Mouse (Mus musculus) heart, adult 2 months (tissue): Measurements from ENCODE around the gene Impdh2. TPM values are rescaled to one million over a fixed set of nuclear protein-coding genes. Genes with fewer than 3 reads are reported as not detected.

Source experiments
- DNase-seq, 2 experiments: peaks; one replicate each; pipeline ENCODE4 v3.0.0; 2021
- H3K27ac ChIP-seq: fragments of 200-600 bp; 2 replicates; pipeline ENCODE4 v1.8.1; 2022
- H3K27me3 ChIP-seq: fragments of 200-500 bp; 2 replicates; pipeline ENCODE4 v1.6.1; 2012; ENCODE audit warnings: mild to moderate bottlenecking, low read length, inconsistent platforms, mixed read lengths; ENCODE audit not compliant: control insufficient read depth, insufficient read depth
- H3K36me3 ChIP-seq: fragments of 200-500 bp; 2 replicates; pipeline ENCODE4 v1.6.1; 2012; ENCODE audit warnings: low read length, inconsistent platforms; ENCODE audit not compliant: control insufficient read depth, insufficient read depth
- H3K4me1 ChIP-seq: fragments of 200-500 bp; 2 replicates; pipeline ENCODE4 v1.6.1; 2011; ENCODE audit warnings: low read length; ENCODE audit not compliant: control insufficient read depth, insufficient read depth
- H3K4me3 ChIP-seq: fragments of 200-600 bp; 2 replicates; pipeline ENCODE4 v1.8.1; 2022
- H3K79me2 ChIP-seq: fragments of 200-500 bp; replicated peaks from 2 replicates; pipeline ENCODE4 v1.6.1; 2012; ENCODE audit warnings: mild to moderate bottlenecking, inconsistent platforms, low read length, moderate library complexity, mixed read lengths; ENCODE audit not compliant: control insufficient read depth, insufficient read depth
- H3K9ac ChIP-seq: fragments of 200-500 bp; 2 replicates; pipeline ENCODE4 v1.6.1; 2012; ENCODE audit warnings: low read depth, mild to moderate bottlenecking, control low read depth, inconsistent platforms, low read length, mixed read lengths
- CTCF ChIP-seq: fragments of 200-600 bp; IDR thresholded peaks from 2 replicates; pipeline ENCODE4 v1.8.1; 2022; ENCODE audit warnings: antibody characterized with exemption, mild to moderate bottlenecking, moderate library complexity
- EP300 ChIP-seq: fragments of 200-500 bp; IDR thresholded peaks from 2 replicates; pipeline ENCODE4 v1.6.1; 2011; ENCODE audit warnings: low read depth, low read length, control low read depth; ENCODE audit not compliant: insufficient read depth
- POLR2A ChIP-seq: fragments of 200-500 bp; IDR thresholded peaks from 2 replicates; pipeline ENCODE4 v1.6.1; 2011; ENCODE audit warnings: mild to moderate bottlenecking, low read depth, low read length, control low read depth; ENCODE audit not compliant: insufficient read depth
- WGBS: fragments of 180-500 bp; shearing (Covaris S2); methylation state at CpG from one replicate; pipeline ENCODE4 v1.1.7; 2018; 5-methylcytosine and 5-hydroxymethylcytosine counted together
- intact Hi-C: fragments of 180-260 bp; cut with DNase I; formaldehyde crosslinking; loops from one replicate; pipeline ENCODE4 v1.15.1; 2025
- microRNA-seq, 2 experiments: library from miRNA; unstranded; fragments of <30 nt; microRNA quantifications; one replicate each; pipeline ENCODE4 v1.2.0; 2021
- polyA plus RNA-seq: library from polyadenylated mRNA; depleted of rRNA; stranded (reverse); fragments of >200 nt; gene quantifications from 2 replicates; pipeline ENCODE4 v1.2.3, GENCODE M21; 2012; rRNA removed
- total RNA-seq, 2 experiments: library from RNA; stranded (reverse); gene quantifications; 2 replicates each; pipeline ENCODE4 v1.2.3; 2021

Gene Impdh2
- total and polyA plus RNA-seq, 3 experiments, result 47.8 to 55.5 (median 51.2) TPM

DNA sequence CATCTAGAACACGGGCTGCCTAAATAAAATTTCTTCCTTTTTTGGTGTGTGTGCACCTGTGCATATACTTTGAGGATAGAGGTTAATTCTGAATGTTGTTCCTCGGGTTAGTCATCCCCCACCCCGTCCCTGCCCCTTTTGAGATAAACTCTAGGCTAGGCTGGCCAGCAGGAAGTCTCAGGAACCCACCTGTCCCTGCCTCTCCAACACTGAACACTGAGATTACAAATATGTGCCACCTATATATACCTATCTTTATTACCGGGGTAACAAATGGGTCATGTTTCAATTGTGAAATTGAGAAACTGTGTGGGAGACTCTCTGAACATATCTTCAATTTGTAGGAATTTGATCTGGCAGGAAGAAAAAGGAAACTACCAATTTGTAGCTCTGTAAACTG, 48.8 kb downstream of the Impdh2 start:
- TF ChIP-seq POLR2A, result no peak
- TF ChIP-seq CTCF, result no peak
- WGBS, result 75% methylated on average over 4 of the region's 4 CpGs
- intact Hi-C loops, result no loop called here
- Histone ChIP-seq H3K36me3 (no peaks in the 10 kb centered on the region; the same call in 1 of the 2 replicates), H3K4me1 (no peaks in the 10 kb centered on the region), H3K9ac (no peak overlapping the region), H3K27me3 (no peaks in the 10 kb centered on the region), H3K79me2 (no peaks in the 10 kb centered on the region), H3K27ac (no peak overlapping the region), H3K4me3 (no peak overlapping the region)
- DNase-seq, result no peak

DNA sequence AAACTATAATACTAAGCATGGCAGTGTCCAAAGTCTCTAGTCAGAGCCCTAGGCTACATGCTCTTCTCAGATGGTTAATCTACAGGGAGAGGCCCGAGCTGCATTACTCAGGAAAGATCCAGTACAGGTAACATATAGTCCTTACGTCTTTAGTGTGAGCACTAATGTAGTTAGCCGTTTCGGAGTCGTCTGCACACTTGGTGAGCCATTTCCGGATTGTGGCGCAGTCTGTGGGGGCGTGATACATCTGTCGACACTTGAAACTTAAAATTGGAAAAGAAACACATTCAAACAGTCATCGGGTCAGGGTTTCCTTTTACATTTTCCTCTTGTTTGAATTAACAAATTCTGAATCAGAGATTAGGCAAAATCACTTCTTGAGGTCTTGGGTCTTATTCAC, 51.4 kb downstream of the Impdh2 start:
- intact Hi-C loops, result no loop called here
- no peak for DNase-seq
- WGBS, result 87% methylated on average over 10 of the region's 10 CpGs
- no peak overlapping the region for H3K9ac ChIP-seq
- TF ChIP-seq EP300 (no peak), CTCF (no peak), POLR2A (no peak)
- H3K4me1 ChIP-seq, result no peaks in the 10 kb centered on the region
- H3K36me3 ChIP-seq, result peaks cover 2% of the 10 kb centered on the region; the same call in 1 of the 2 replicates
- H3K79me2 ChIP-seq, result no peaks in the 10 kb centered on the region
- no peak overlapping the region for H3K27ac ChIP-seq
- H3K4me3 ChIP-seq, result no peak overlapping the region
- H3K27me3 ChIP-seq, result no peaks in the 10 kb centered on the region

Small RNA genes lying within 50 kb of the gene (microRNA-seq; reads per million reads assigned to microRNA genes)
- gene Gm24083 (0 reads per million in 2 experiments), gene Mir191 (0 reads per million in 2 experiments), gene Mir425 (731 to 1,052 reads per million in 2 experiments)

Other genes with a start within 250 kb of the Impdh2 start
- gene Gpx1, start 221.4 kb upstream of the Impdh2 start, total RNA-seq, result 100 to 1,000 TPM in 1 of 2 experiments, 10 to 100 TPM in 1; 92.2 to 130 TPM
- 212 and 327 TPM in 2 replicates for gene Gpx1, start 221.4 kb upstream of the Impdh2 start, polyA plus RNA-seq
- gene Usp4, start 212.4 kb upstream of the Impdh2 start, total RNA-seq, result 10 to 100 TPM; 66.1 to 74.8 TPM
- gene Usp4, start 212.4 kb upstream of the Impdh2 start, polyA plus RNA-seq, result 52.7 and 68.6 TPM in 2 replicates
- gene 1700102P08Rik, start 167.5 kb upstream of the Impdh2 start, total RNA-seq, result under 1 TPM; 0.57 to 0.68 TPM
- 0.25 and 0.44 TPM in 2 replicates for gene 1700102P08Rik, start 167.5 kb upstream of the Impdh2 start, polyA plus RNA-seq
- not detected for gene Ccdc36, start 131.8 kb upstream of the Impdh2 start, total RNA-seq
- not detected in 2 replicates for gene Ccdc36, start 131.8 kb upstream of the Impdh2 start, polyA plus RNA-seq
- not detected for gene BC048562, start 123.8 kb upstream of the Impdh2 start, total RNA-seq
- not detected in 2 replicates for gene BC048562, start 123.8 kb upstream of the Impdh2 start, polyA plus RNA-seq
- gene Ccdc71, start 99.8 kb upstream of the Impdh2 start, total RNA-seq, result 10 to 100 TPM; 22.5 to 26.6 TPM
- 14.7 and 16.7 TPM in 2 replicates for gene Ccdc71, start 99.8 kb upstream of the Impdh2 start, polyA plus RNA-seq
- 1 to 10 TPM; 4.9 to 5.8 TPM for gene Klhdc8b, start 98.7 kb upstream of the Impdh2 start, total RNA-seq
- 21.5 and 26.6 TPM in 2 replicates for gene Klhdc8b, start 98.7 kb upstream of the Impdh2 start, polyA plus RNA-seq
- 100 to 1,000 TPM; 326 to 360 TPM for gene Lamb2, start 80.5 kb upstream of the Impdh2 start, total RNA-seq
- 272 and 392 TPM in 2 replicates for gene Lamb2, start 80.5 kb upstream of the Impdh2 start, polyA plus RNA-seq
- gene Usp19, start 69.7 kb upstream of the Impdh2 start, total RNA-seq, result 10 to 100 TPM; 83.2 to 91.9 TPM
- 110 and 147 TPM in 2 replicates for gene Usp19, start 69.7 kb upstream of the Impdh2 start, polyA plus RNA-seq
- 10 to 100 TPM; 68.4 to 76.3 TPM for gene Qars, start 52.6 kb upstream of the Impdh2 start, total RNA-seq
- gene Qars, start 52.6 kb upstream of the Impdh2 start, polyA plus RNA-seq, result 108 and 173 TPM in 2 replicates
- 10 to 100 TPM; 57.8 to 64.2 TPM for gene Qrich1, start 43.5 kb upstream of the Impdh2 start, total RNA-seq
- 55.6 and 70.1 TPM in 2 replicates for gene Qrich1, start 43.5 kb upstream of the Impdh2 start, polyA plus RNA-seq
- gene Ndufaf3, start 7.1 kb downstream of the Impdh2 start, total RNA-seq, result 10 to 100 TPM; 61.9 to 88.1 TPM
- gene Ndufaf3, start 7.1 kb downstream of the Impdh2 start, polyA plus RNA-seq, result 60.7 and 69.1 TPM in 2 replicates
- gene Dalrd3, start 9.6 kb downstream of the Impdh2 start, total RNA-seq, result 10 to 100 TPM; 22.8 to 25.6 TPM
- 79.2 and 81.5 TPM in 2 replicates for gene Dalrd3, start 9.6 kb downstream of the Impdh2 start, polyA plus RNA-seq
- gene Wdr6, start 18.5 kb downstream of the Impdh2 start, total RNA-seq, result 10 to 100 TPM; 13.3 to 17.2 TPM
- 16.5 and 21.9 TPM in 2 replicates for gene Wdr6, start 18.5 kb downstream of the Impdh2 start, polyA plus RNA-seq
- gene P4htm, start 37.4 kb downstream of the Impdh2 start, total RNA-seq, result 10 to 100 TPM; 14.2 to 15.3 TPM
- gene P4htm, start 37.4 kb downstream of the Impdh2 start, polyA plus RNA-seq, result 21.0 and 25.2 TPM in 2 replicates
- 10 to 100 TPM; 42.5 to 45.5 TPM for gene Arih2, start 89.1 kb downstream of the Impdh2 start, total RNA-seq
- 25.9 and 40.5 TPM in 2 replicates for gene Arih2, start 89.1 kb downstream of the Impdh2 start, polyA plus RNA-seq
- gene Slc25a20, start 101.8 kb downstream of the Impdh2 start, total RNA-seq, result 100 to 1,000 TPM; 190 to 203 TPM
- gene Slc25a20, start 101.8 kb downstream of the Impdh2 start, polyA plus RNA-seq, result 122 and 169 TPM in 2 replicates
- 10 to 100 TPM; 78.8 to 82.8 TPM for gene Prkar2a, start 129.0 kb downstream of the Impdh2 start, total RNA-seq
- gene Prkar2a, start 129.0 kb downstream of the Impdh2 start, polyA plus RNA-seq, result 22.9 and 42.6 TPM in 2 replicates
- 10 to 100 TPM; 19.2 to 20.6 TPM for gene Ip6k2, start 223.5 kb downstream of the Impdh2 start, total RNA-seq
- gene Ip6k2, start 223.5 kb downstream of the Impdh2 start, polyA plus RNA-seq, result 22.3 and 25.7 TPM in 2 replicates
- gene Nckipsd, start 248.1 kb downstream of the Impdh2 start, total RNA-seq, result 1 to 10 TPM; 7.8 to 8.9 TPM
- 16.8 and 19.6 TPM in 2 replicates for gene Nckipsd, start 248.1 kb downstream of the Impdh2 start, polyA plus RNA-seq